Mouse (Mus musculus): Measurements from ENCODE around the gene Sdhaf2. TPM values are rescaled to one million over a fixed set of nuclear protein-coding genes. Genes with fewer than 3 reads are reported as not detected.

The Sdhaf2 gene
- total and polyA plus RNA-seq, 2 experiments from 2014 or later = 51.1 to 59.5 TPM

- H3K4me2 ChIP-seq (ENCODE audit: low read depth) = peak overlapping the region; percentile 76
- peak overlapping the region; percentile 99 for H3K4me3 ChIP-seq (ENCODE audit: low read depth, low read length)
- 0 out of 2 replicates have a peak, but pooled peaks cover 4% of the 10 kb centered on the region for H3K36me3 ChIP-seq (ENCODE audit: insufficient read depth)
- no peak for TF ChIP-seq CTCF (IDR thresholded peaks at IDR 0.05; ENCODE audit: low read depth)
- no peaks in the 10 kb centered on the region for H3K27me3 ChIP-seq (ENCODE audit: insufficient read depth, low read length)
- no peak for ATAC-seq
- DNase-seq = no peak
- WGBS = 1% methylated on average over 19 of the region's 19 CpGs
- peak overlapping the region; percentile 96 for H3K27ac ChIP-seq (ENCODE audit: low read depth, low read length)
- H3K4me1 ChIP-seq (ENCODE audit: insufficient read depth) = peaks cover 5% of the 10 kb centered on the region
- H3K9me3 ChIP-seq (ENCODE audit: low read length) = no peaks in the 10 kb centered on the region
- peak overlapping the region; percentile 91 for H3K9ac ChIP-seq
Measured at GRCm38 (mm10) chr19:10524784-10525105, 1.2 kb downstream of the Sdhaf2 start.

- DNase-seq (no peak), ATAC-seq (no peak)
- WGBS = 88% methylated on average over 5 of the region's 5 CpGs
- H3K4me3 ChIP-seq (ENCODE audit: low read depth, low read length) = no peak overlapping the region
- H3K9me3 ChIP-seq (ENCODE audit: low read length) = no peaks in the 10 kb centered on the region
- peaks cover 5% of the 10 kb centered on the region for H3K4me1 ChIP-seq (ENCODE audit: insufficient read depth)
- H3K27me3 ChIP-seq (ENCODE audit: insufficient read depth, low read length) = no peaks in the 10 kb centered on the region
- H3K9ac ChIP-seq = no peak overlapping the region
- TF ChIP-seq CTCF (IDR thresholded peaks at IDR 0.05; ENCODE audit: low read depth) = no peak
- 0 out of 2 replicates have a peak, but pooled peaks cover 4% of the 10 kb centered on the region for H3K36me3 ChIP-seq (ENCODE audit: insufficient read depth)
- no peak overlapping the region for H3K27ac ChIP-seq (ENCODE audit: low read depth, low read length)
- H3K4me2 ChIP-seq (ENCODE audit: low read depth) = peak overlapping the region; percentile 76; the same call in 1 of the 2 replicates
Measured at GRCm38 (mm10) chr19:10523483-10524080, 2.4 kb downstream of the Sdhaf2 start.

GRCm38 (mm10) chr19:10521926-10522325, 4.0 kb downstream of the Sdhaf2 start:
- TF ChIP-seq CTCF (IDR thresholded peaks at IDR 0.05; ENCODE audit: low read depth) = no peak

GRCm38 (mm10) chr19:10520355-10520754, 5.6 kb downstream of the Sdhaf2 start:
- Histone ChIP-seq H3K9ac (no peak overlapping the region), H3K36me3 (ENCODE audit: insufficient read depth) (peaks cover 15% of the 10 kb centered on the region), H3K4me2 (ENCODE audit: low read depth) (no peak overlapping the region), H3K9me3 (ENCODE audit: low read length) (no peaks in the 10 kb centered on the region), H3K4me1 (ENCODE audit: insufficient read depth) (no peaks in the 10 kb centered on the region; the same call in 1 of the 2 replicates), H3K27me3 (ENCODE audit: insufficient read depth, low read length) (no peaks in the 10 kb centered on the region), H3K27ac (ENCODE audit: low read depth, low read length) (no peak overlapping the region), H3K4me3 (ENCODE audit: low read depth, low read length) (no peak overlapping the region)
- 45% methylated on average over 1 of the region's 1 CpGs for WGBS
- ATAC-seq (no peak), DNase-seq (peak; percentile 41)
- peak; percentile 70 for TF ChIP-seq CTCF (IDR thresholded peaks at IDR 0.05; ENCODE audit: low read depth)

More at GRCm38 (mm10) chr19:10521926-10522325, 4.0 kb downstream of the Sdhaf2 start:
- H3K9ac ChIP-seq = no peak overlapping the region
- H3K4me3 ChIP-seq (ENCODE audit: low read depth, low read length) = no peak overlapping the region
- H3K27ac ChIP-seq (ENCODE audit: low read depth, low read length) = no peak overlapping the region
- WGBS = 86% methylated on average over 1 of the region's 1 CpGs
- ATAC-seq = no peak
- no peak overlapping the region for H3K4me2 ChIP-seq (ENCODE audit: low read depth)
- peaks cover 3% of the 10 kb centered on the region; the same call in 1 of the 2 replicates for H3K36me3 ChIP-seq (ENCODE audit: insufficient read depth)
- H3K4me1 ChIP-seq (ENCODE audit: insufficient read depth) = peaks cover 5% of the 10 kb centered on the region
- H3K9me3 ChIP-seq (ENCODE audit: low read length) = no peaks in the 10 kb centered on the region
- no peaks in the 10 kb centered on the region for H3K27me3 ChIP-seq (ENCODE audit: insufficient read depth, low read length)
- DNase-seq = no peak

- H3K4me3 ChIP-seq (ENCODE audit: low read depth, low read length) = no peak overlapping the region
- no peak overlapping the region for H3K27ac ChIP-seq (ENCODE audit: low read depth, low read length)
- no peaks in the 10 kb centered on the region for H3K27me3 ChIP-seq (ENCODE audit: insufficient read depth, low read length)
- H3K4me2 ChIP-seq (ENCODE audit: low read depth) = no peak overlapping the region
- no peak for TF ChIP-seq CTCF (IDR thresholded peaks at IDR 0.05; ENCODE audit: low read depth)
- 82% methylated on average over 6 of the region's 6 CpGs for WGBS
- DNase-seq = no peak
- no peaks in the 10 kb centered on the region for H3K9me3 ChIP-seq (ENCODE audit: low read length)
- no peaks in the 10 kb centered on the region for H3K4me1 ChIP-seq (ENCODE audit: insufficient read depth)
- no peak overlapping the region for H3K9ac ChIP-seq
- ATAC-seq = no peak
- peaks cover 33% of the 10 kb centered on the region for H3K36me3 ChIP-seq (ENCODE audit: insufficient read depth)
Measured at GRCm38 (mm10) chr19:10510759-10511330, 15.1 kb downstream of the Sdhaf2 start.

GRCm38 (mm10) chr19:10502571-10502970, 23.4 kb downstream of the Sdhaf2 start:
- TF ChIP-seq CTCF (IDR thresholded peaks at IDR 0.05; ENCODE audit: low read depth) = peak; percentile 92
- no peak overlapping the region for H3K4me3 ChIP-seq (ENCODE audit: low read depth, low read length)
- DNase-seq (peak; percentile 58), ATAC-seq (peak; percentile 85)
- 5% methylated on average over 4 of the region's 4 CpGs for WGBS
- H3K9me3 ChIP-seq (ENCODE audit: low read length) = no peaks in the 10 kb centered on the region
- no peak overlapping the region for H3K27ac ChIP-seq (ENCODE audit: low read depth, low read length)
- no peaks in the 10 kb centered on the region for H3K27me3 ChIP-seq (ENCODE audit: insufficient read depth, low read length)
- H3K36me3 ChIP-seq (ENCODE audit: insufficient read depth) = peaks cover 44% of the 10 kb centered on the region
- H3K4me2 ChIP-seq (ENCODE audit: low read depth) = no peak overlapping the region
- H3K9ac ChIP-seq = no peak overlapping the region
- no peaks in the 10 kb centered on the region for H3K4me1 ChIP-seq (ENCODE audit: insufficient read depth)

- no peak overlapping the region for H3K4me2 ChIP-seq (ENCODE audit: low read depth)
- WGBS = 96% methylated on average over 8 of the region's 8 CpGs
- no peak for TF ChIP-seq CTCF (IDR thresholded peaks at IDR 0.05; ENCODE audit: low read depth)
- H3K4me1 ChIP-seq (ENCODE audit: insufficient read depth) = no peaks in the 10 kb centered on the region
- H3K27ac ChIP-seq (ENCODE audit: low read depth, low read length) = no peak overlapping the region
- no peaks in the 10 kb centered on the region for H3K9me3 ChIP-seq (ENCODE audit: low read length)
- DNase-seq = no peak
- H3K9ac ChIP-seq = no peak overlapping the region
- no peak for ATAC-seq
- H3K27me3 ChIP-seq (ENCODE audit: insufficient read depth, low read length) = no peaks in the 10 kb centered on the region
- peaks cover 36% of the 10 kb centered on the region for H3K36me3 ChIP-seq (ENCODE audit: insufficient read depth)
- no peak overlapping the region for H3K4me3 ChIP-seq (ENCODE audit: low read depth, low read length)
Measured at GRCm38 (mm10) chr19:10500581-10500980, 25.4 kb downstream of the Sdhaf2 start.

Measured in forebrain, postnatal 0 days (tissue).